In the genomic region with DNA sequence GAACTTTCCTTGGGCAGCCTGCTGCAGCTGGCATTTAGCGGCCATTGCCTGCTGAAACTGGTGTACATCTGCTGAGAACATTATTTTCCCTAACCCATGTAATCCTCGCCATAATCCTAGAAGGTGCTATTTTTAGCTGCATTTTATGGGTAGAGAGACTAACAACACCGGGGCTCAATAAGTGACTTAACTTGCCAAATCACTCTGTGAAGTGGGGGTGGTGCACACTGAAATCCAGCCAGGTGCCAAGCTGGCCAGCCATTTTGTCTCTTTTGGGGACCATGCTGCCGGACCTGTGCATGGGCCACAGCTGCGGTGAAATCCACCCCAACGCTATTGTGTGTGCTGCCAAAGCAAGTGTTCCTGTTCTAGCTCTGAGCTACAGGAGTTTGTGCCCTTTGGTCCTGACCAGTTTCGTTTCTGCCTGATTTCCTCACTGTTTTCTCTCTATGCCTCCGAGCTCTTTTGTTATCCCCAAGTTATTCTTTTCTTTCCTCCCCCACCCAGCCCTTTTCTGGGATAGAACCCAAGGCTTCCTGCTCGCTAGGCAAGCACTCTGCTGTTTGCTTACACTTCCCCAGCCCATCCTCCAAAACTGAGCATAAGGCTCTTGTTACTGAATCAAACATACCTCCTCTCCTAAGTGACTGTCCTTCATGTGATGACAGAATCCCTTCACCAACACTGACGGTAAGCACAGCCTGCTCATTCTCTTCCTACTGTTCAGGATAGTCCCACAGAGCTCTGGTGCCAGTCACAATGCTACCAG, we compare ENCODE assay signal across 8 mouse cellular contexts.
DNase-seq lines count a peak whose midpoint lies in the region; ATAC-seq lines count a peak whose summit lies in the region.

No protein-coding gene starts in this region.

- no peaks in the 10 kb centered on the region for H3K9me3 ChIP-seq in kidney, embryonic 16.5 days (ENCODE audit: low read length)
- H3K9me3 ChIP-seq in limb, embryonic 15.5 days: no peaks in the 10 kb centered on the region

- 58% methylated on average over 10 of the region's 10 CpGs for WGBS in kidney, embryonic 16.5 days
- 30% methylated on average over 10 of the region's 10 CpGs for WGBS in limb, embryonic 15.5 days

- no peak for ATAC-seq in kidney, embryonic 16.5 days (ENCODE audit: low FRiP score, low TSS enrichment)
- peak; percentile 66; the same call in 1 of the 2 replicates for ATAC-seq in limb, embryonic 15.5 days (ENCODE audit: insufficient number of reproducible peaks, low FRiP score, low TSS enrichment, low read depth)
- no peak for ATAC-seq in monocyte, adult 5-6 weeks (replicated peaks; ENCODE audit: insufficient number of reproducible peaks, low FRiP score, low TSS enrichment, poor library complexity, severe bottlenecking)

- peak overlapping the region; percentile 42 for H3K4me3 ChIP-seq in kidney, embryonic 16.5 days (ENCODE audit: low read length)
- no peak overlapping the region for H3K4me3 ChIP-seq in limb, embryonic 15.5 days

- H3K4me2 ChIP-seq in kidney, embryonic 16.5 days (replicated peaks; ENCODE audit: low read depth, low read length): peak overlapping the region; percentile 43
- H3K4me2 ChIP-seq in limb, embryonic 15.5 days: peak overlapping the region; percentile 15

- peak overlapping the region; percentile 94 for H3K27ac ChIP-seq in kidney, embryonic 16.5 days (ENCODE audit: low read length)
- peak overlapping the region; percentile 78 for H3K27ac ChIP-seq in limb, embryonic 15.5 days

- H3K9ac ChIP-seq in kidney, embryonic 16.5 days (replicated peaks; ENCODE audit: low read length): peak overlapping the region; percentile 57
- no peak overlapping the region for H3K9ac ChIP-seq in limb, embryonic 15.5 days

- H3K4me1 ChIP-seq in kidney, embryonic 16.5 days (ENCODE audit: insufficient read depth, low read length): peaks cover 28% of the 10 kb centered on the region
- H3K4me1 ChIP-seq in limb, embryonic 15.5 days: peaks cover 34% of the 10 kb centered on the region

- peak; percentile 50 for DNase-seq in retina, adult 2 months (ENCODE audit: low read depth, low spot score)
- DNase-seq in retina, embryonic 14.5 days (ENCODE audit: low spot score): no peak
- peak; percentile 34 to 39 for DNase-seq in heart, adult 9 months (ENCODE audit: low spot score in 2 of 2)
- peak; percentile 59 for DNase-seq in retina, postnatal 1 day
- DNase-seq in thymus, postnatal 10 days (ENCODE audit: low spot score in 2 of 2): no peak

- H3K27me3 ChIP-seq in kidney, embryonic 16.5 days (ENCODE audit: insufficient read depth, low read length): no peaks in the 10 kb centered on the region
- no peaks in the 10 kb centered on the region for H3K27me3 ChIP-seq in limb, embryonic 15.5 days

- no peaks in the 10 kb centered on the region for H3K36me3 ChIP-seq in kidney, embryonic 16.5 days (ENCODE audit: insufficient read depth, low read length)
- no peaks in the 10 kb centered on the region; the same call in 1 of the 2 replicates for H3K36me3 ChIP-seq in limb, embryonic 15.5 days

Comparison
In these comparisons a context has a peak if more than half of its experiments do, and no peak if none do; other contexts are left out.
1. DNase-seq: peak in retina, adult 2 months (single experiment), heart, adult 9 months (2 of 2) and retina, postnatal 1 day (single experiment); none in retina, embryonic 14.5 days (single experiment) and thymus, postnatal 10 days (0 of 2).